Mouse (Mus musculus): ENCODE results near the gene Oasl1.
A peak's percentile ranks its signal among the peaks of the same experiment; 100 is the strongest.
"Not testable (repeated sequence)": the region's sequence is repeated elsewhere in the genome, so short reads cannot be mapped to it uniquely, and the experiment has no call there.

Oasl1 gene

DNA sequence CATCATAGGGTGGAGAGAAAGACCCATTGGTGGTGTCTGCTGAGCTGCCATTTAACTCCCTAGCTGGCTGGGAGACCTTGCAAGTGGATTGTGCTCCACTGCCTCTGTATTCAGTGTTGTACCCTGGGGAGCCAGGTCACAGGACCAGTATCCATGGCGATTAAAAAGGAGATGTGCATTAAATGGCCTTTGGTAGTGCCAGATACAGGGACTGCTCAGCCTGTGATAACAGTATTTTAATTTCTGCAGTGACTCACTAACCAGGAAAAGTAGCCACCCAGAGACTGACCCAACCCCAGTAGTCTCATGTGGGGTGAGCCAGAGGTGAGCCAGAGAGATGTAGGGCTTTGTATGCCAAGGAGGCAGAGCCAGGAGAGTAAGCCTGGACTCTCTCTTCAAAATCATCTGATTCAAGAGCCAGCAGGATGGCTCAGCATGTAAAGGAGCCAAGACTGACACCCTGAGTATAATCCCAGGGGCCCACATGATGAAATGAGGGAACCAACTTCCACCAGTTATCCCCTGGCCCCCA lies 3.2 kb downstream of the Oasl1 start:
- DNase-seq (ENCODE audit: low spot score in 2 of 2) = no peak

DNA sequence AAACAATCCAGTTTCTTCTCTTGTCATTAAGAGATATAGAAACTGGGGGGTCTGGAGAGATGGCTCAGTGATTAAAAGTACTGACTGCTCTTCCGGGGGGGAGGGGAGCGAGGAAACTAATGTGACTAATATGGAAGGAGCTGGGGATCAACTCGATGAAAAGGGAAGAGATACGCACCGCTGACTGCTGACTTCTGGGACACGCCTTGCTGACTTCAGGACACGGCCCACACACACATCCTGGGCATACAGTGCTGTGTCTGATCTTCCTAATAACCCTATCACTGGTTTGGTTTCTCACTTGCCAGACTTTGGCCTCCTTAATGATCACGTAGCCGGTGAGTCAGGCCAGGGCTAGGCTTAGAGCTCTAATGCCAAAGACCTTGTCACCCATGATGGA lies 3.7 kb downstream of the Oasl1 start:
- DNase-seq (ENCODE audit: low spot score in 2 of 2) = no peak

DNA sequence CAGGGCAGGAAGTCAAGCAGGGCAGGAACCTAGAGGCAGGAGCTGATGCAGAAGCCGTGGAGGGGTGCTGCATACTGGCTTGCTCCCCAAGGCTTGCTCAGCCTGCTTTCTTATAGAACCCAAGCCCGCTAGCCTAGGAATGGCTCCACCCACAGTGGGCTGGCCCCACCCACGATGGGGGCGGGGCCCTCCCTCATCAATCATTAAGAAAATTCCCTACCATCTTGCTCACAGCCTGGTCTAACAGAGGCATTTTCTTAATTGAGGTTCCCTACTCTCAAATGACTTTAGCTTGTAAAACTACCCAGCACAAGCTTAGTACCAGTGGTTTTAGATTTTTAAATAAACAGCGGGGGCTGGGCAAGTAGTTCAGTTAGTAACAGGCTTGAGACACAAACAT lies 8.6 kb downstream of the Oasl1 start:
- DNase-seq (ENCODE audit: low spot score in 2 of 2) = no peak

DNA sequence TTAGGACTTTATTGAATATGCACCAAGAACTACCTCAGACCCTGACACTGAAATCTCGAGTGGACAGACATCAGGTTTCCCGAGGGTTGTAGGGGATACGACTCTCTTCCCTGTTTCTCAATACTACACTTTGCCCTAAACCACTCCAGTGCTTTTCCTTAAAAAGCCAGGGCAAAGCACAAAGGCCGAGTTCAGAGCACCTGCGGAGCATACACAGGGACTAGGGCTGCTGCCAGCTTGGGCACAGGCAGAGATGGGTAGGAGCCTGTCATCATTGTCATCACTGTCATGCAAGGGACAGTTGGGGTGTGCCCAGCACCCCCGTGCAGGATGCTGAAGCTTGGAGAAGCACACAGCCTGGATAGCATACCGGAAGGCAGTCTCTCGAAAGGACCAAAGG lies 10.2 kb downstream of the Oasl1 start:
- no peak for DNase-seq (ENCODE audit: low spot score in 2 of 2)

DNA sequence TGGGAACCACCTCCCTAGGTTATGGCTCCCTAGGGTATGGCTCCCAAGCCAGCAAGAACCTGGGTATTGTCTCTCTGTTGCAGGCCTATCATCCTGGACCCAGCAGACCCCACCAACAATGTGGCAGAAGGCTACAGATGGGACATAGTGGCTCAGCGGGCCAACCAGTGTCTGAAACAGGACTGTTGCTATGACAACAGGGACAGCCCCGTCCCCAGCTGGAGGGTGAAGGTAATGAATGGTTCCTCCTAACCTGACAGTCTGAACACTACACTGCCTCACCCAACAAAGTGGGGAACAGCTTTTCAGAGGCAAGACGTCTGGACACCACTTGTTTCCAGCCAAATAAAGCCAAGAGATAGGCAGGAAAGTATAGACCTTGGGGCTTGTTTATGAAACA lies 12.8 kb downstream of the Oasl1 start:
- no peak for DNase-seq (ENCODE audit: low spot score in 2 of 2)

DNA sequence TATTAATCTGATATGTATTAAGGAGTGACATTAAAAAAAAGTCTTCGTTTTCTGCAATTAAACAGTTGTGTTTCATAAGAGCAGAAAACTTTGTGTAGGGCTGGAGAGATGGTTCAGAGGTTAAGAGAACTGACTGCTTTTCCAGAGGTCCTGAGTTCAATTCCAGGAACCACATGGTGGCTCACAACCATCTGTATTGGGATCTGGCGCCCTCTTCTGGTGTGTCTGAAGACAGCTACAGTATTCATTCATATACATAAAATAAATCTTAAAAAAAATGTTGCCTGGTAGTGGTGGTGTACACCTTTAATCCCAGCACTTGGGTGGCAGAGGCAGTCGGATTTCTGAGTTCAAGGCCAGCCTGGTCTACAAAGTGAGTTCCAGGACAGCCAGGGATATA lies 18.1 kb downstream of the Oasl1 start:
- DNase-seq (ENCODE audit: low spot score in 2 of 2) = not testable (repeated sequence)

DNA sequence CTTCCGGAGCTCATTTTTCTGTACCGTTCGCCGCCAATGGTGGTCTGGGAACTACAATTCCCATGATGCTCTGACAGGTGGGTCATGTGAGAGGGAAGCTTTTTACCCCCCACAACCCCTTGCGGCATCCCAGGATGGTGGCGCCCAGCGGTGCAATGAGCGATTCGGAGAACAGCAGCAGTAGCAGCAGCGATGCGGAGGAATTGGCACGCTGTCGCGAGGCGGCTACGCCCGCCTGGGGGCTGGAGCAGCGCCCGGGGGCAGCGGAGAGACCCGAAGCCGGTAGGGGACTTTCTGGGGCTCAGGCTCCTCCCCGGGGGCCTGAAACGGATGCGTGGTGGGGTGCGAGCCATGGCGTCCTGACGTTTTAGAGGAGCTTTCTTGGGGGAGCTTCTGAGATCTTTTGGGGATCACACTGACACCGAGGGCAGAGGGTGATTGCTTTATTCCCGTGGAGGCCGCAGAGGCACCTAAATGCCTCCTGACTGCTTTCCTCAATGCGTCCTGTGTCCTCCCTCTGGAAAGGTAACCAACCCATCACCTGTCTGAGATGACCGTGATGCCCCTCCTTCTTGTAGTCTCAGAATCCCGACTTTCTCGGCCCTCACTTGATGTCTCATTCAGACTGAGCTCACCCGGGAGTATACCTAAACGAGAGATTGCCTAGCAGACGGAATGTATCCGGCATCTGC lies 19.2 kb downstream of the Oasl1 start, which contains the start of gene 2210016L21Rik:
Gene 2210016L21Rik, plus strand, starts transcription at position 85 of the 692 bp plus-strand sequence.
- peak; percentile 88 for DNase-seq (ENCODE audit: low spot score in 2 of 2)

DNA sequence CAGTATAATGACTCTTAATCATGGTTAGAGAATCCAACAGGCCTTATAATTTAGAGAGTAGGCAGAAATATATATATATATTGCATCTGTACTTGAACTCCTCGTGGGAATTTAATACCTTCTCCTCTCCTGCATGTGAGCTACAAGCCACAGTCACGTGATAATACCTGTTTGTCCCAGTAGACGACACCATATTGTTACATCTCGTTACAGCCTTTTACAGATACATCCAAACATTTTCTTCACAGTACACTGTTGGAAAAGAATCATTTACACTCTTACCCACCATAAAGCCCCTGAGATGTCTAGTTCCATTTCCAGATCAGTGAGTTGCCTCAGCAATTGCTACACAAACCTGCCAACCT lies 19.7 kb downstream of the Oasl1 start:
- DNase-seq (ENCODE audit: low spot score in 2 of 2) = no peak

DNA sequence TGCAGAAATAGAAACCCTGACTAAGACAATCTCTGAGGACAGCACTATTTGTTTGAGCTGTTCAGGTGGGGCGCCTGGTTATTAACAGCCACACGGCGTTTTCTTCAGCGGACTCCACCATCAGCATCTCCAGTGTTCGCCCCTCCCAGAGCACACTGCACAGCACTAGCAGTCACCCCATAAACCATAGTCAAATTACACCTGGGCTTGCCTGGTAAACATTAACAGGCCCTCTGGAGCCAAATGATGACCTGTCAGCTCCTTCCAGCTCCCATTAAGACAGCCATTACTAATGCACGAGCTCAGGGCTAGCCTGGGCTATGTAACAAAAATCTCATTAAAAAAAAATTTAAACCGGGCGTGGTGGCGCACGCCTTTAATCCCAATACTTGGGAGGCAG lies 22.0 kb downstream of the Oasl1 start:
- DNase-seq (ENCODE audit: low spot score in 2 of 2) = no peak

DNA sequence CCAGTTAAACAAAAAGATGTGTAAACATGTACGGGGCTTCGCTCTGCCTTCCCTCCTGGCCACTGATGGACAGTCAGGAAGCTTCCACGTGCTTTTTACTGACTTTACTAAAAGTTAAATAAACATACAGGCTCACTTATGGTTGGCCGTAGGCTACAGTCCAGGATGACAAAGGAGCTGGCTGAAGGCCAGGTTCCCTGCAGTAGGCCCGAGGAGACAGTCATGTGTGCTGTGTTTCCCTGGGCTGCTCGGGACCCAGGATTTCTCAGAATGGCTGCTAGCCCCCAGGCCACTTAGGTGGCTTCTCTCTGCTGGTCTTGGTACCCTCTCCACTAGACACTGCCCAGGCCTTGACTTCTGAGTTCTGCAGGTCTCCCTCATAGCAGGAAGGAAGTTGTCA lies 25.9 kb downstream of the Oasl1 start:
- DNase-seq (ENCODE audit: low spot score in 2 of 2) = peak in 1 of 2 experiments; percentile 21

DNA sequence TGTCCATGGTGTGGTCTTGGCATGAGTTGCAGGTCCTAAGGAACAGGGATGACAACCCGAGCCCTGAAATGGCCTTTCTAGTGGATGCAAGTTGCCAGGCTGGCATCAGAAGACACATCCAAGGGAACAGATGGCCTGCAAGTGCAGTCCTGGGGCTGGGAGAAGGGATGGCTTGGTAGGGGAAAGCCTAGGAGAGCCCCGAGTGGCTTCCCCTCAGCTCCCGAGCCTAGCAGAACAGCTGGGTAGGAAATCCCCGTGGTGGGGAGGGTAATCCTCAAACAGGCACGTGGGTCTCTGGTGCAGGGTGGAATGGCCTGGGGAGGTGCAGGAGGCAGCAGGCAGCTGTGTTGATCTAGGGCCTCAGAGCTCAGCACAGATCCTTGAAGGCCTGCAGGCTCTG lies 26.3 kb downstream of the Oasl1 start:
- no peak for DNase-seq (ENCODE audit: low spot score in 2 of 2)

DNA sequence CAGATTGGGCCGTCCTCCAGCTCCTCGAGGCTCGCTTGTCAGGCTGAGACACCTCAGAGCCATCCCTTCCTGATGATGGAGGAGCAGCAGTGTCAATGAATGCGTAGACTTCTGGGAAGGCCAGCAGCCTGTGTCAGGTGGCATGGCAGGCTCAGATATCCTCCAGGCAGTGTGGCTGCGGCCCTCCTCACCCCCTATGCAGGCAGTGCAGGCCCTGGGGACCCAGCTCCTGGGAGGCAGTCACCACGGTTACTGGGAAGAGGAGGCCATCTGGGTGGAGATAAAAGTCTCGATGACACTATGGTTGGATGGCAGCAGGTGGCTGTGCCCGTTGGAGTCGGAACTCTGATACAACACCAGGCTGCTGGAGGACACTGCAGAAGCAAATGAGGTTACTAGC lies 26.8 kb downstream of the Oasl1 start:
- DNase-seq (ENCODE audit: low spot score in 2 of 2) = no peak

DNA sequence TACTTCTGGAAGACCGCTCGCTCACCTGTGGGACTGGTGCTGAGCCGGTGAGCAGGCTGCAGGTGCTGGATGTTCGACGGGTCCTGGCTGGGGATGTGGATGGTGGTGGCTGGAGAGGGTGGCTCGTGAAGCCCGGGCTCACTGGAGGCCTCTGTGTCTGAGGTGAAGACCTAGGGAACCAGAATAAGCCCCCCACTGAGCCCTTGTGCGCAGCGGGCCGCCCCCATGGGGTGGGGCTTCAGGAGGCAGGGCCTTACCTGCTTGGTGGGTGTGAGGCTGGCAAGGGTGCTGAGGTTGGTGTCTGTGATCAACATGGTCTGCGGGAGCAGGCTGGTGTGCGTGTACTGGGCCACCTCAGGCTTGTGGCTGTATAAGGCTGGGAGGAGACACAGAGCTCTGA lies 27.6 kb downstream of the Oasl1 start:
- no peak for DNase-seq (ENCODE audit: low spot score in 2 of 2)

DNA sequence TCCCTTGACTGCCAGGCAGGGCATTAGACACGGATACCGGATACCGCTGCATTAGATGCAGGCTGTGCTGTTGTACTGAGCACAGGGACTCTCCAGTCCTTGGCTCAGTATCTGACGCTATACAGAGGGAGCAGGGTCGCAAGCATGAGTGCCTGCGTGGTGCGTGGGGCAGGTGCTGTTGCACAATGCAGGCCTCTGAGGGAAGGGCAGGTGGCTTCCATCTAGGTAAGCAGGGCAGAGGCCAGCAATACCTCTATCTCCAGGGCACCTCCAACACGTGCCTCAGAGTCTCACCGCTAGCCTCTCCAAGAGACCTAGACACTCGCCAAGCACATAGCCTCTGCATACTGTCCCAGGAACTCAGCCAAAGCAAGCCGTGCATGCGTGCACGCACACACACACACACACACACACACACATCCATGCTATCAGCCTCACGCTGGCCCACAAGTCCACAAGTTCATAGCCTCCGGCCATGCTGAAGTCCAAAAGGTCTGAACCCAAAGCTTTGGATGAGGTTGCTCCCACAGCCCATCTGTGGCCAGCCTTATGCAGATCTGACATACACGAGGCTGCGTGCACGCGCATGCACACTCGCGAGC lies 28.3 kb downstream of the Oasl1 start:
- DNase-seq (ENCODE audit: low spot score in 2 of 2) = no peak

DNA sequence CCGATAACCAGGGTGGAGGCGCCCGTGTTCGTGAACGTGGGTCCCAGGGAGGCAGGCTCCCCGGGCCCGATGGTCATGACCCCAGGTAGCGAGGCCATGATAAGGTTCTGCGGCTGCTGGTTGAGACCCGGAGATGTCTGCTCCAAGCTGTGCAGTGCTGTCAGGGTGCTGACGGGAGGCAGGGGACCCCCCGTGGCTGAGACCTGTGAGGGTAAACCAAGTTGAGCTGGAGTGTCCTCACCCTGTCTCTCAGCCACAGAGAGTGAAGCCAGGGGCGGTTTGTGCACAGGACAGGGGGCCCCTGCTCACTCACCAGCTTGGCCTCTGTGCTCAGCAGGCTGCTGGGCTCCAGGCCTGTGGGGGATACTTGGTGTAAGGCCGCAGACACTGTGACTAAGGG lies 30.3 kb downstream of the Oasl1 start:
- DNase-seq (ENCODE audit: low spot score in 2 of 2) = no peak

DNA sequence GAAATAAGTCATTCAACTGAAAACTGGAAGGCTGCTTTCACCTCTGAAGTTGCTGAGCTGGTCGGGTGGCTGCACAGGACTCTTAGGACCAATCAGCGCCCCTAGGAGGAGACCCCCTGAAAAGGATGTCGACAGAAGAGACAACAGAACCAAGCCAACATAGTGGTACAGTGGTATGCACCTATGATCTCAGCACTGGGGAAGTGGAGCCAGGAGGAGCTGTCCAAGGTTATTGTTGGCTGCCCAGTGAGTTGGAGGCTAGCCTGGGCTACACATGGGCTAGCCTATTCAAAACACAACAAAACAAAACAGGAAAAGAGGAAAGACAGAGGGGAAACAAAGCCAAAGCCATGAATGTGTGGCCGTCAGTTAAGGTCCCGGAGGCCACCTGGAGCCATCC lies 35.0 kb downstream of the Oasl1 start:
- no peak for DNase-seq (ENCODE audit: low spot score in 2 of 2)

DNA sequence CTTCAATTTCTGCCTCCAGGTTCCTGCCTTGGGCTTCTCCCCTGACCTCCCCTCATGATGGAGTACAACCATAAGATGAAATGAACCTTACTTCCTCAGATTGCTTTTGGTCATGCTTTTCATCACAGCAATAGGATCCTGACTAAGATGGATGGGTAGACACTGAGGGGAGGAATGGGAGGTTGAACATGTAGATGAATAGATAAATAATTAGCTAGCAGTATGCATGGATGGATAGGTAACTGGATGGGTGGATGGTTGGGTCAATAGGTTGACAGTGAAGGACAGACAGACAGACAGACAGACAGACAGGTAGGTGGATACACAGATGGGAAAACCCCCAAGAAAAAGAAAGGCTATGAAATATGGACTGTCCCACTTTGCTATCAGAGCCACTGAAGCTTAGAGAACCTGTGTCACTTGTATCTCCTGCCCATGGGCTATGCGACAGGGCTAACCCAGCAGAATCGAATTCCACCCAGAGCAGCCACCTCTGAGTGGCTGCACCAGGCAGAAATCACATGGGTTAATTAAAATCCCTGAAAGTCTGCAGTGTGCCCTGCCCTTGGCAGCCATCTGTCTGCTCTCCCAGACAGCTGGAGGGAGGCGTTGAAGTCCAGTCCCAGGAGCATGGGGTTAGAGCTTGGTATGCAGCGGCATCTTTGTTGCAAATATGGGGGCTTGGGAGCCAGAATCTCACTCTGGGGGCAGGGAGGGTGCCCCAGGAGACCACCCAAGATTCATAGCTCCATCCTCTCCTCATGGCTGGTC lies 38.7 kb downstream of the Oasl1 start:
- DNase-seq (ENCODE audit: low spot score in 2 of 2) = no peak

DNA sequence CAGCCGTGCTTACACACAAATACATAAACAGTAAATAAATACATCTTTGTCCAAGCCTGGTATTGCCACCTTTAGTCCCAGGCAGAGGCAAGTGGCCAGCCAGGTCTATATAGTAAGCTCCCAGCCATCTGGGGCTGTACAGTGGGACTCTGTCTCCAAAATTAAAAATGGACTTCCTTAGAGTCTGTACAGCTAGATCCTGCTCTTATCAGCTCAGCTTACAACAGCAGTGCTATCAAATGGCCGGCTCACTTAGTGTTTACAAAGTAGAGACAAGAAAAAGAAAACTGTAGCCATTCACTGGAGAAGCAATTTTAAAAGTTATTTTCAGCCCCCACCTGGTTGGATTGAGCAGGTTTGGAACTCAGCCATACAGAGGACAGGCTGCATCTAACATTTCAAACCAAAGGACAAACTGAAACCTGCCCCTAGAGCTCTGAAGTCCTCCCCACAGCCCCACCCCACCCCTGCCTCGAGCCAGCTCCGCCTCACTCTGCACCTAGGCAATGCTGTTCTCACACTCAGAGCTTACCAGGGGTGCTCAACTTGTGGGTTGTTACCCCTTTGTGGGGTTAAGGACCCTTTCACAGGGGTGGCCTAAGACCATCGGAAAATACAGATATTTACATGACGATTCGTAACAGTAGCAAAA lies 41.4 kb downstream of the Oasl1 start:
- DNase-seq (ENCODE audit: low spot score in 2 of 2) = no peak

DNA sequence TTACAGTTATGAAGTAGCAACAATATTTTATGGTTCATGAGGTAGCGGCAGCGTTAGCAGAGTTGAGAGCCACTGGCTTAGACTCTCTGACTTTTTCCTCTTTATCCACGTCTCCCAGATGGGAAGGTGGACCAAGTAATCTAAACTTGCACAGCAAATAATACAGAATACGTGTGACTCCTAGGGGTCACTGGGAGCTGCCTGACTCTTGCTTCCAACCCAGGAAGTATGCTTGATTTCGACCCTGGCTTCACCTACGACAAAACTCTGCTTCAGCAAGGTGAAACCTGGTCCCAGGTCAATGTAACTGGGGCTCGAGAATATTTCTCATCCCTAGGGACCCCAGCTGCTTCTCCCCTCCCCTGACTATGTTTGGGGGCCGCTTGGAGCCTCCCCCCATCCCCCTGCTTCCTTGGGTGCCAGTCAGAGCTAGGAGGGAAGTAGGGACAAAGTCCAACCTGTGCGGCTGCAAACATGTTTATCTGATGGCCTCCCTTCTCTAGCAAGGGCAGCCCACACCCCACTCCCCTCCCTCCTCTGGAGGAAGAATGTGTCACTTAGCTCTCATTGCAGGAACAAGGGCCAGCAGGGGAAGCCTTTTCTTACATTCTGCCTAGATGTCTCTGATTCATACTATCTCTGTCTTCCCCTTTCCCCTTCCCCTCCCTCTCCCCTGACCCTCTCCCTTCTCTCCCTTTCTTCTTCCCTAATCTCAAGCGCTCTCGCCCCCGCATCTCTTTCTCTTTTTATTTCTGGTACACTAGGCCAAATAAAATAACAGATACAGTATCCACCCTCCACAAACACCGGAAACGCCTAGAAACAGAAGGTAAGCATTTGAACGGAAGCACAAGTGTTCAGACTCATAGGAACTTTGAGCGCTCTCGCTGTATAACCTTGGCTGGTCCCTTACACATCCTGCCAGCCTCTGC lies 42.2 kb downstream of the Oasl1 start:
- no peak for DNase-seq (ENCODE audit: low spot score in 2 of 2)

DNA sequence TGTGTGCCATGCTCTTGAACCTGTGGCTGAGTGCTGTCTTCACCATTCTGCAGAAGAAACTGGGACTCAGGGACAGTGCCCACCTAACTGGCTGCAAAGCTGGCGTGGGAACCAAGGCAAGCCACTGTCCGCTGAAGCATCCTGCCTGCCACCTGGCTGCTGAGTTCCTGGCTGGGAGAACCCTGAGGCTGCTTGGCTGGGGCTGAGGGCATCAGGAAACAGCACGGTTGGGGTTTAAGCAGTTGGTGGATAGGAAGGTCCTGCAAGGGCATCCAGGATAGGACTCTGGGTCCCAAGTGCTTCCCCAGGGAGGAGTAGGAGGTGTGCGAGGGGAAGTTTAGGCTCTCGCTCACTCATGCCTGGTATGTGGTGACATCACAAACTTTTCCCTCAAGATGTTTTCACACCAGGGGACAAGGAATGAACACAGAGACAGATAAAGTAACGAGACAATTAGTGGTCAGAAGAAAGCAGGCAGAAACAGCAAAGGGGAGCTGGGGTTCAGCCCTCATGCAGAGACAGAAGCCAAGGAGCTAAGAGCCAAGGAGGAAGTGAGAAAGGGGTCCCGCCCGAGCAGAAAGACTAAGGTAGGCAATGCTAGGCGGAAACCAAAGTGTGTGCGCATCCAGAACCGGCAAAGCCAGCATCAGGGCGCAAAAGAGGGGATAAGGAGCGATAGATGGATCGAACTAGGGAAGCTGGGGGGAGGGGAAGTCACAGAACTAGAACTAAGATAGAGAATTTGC lies 44.7 kb downstream of the Oasl1 start:
- no peak for DNase-seq (ENCODE audit: low spot score in 2 of 2)

DNA sequence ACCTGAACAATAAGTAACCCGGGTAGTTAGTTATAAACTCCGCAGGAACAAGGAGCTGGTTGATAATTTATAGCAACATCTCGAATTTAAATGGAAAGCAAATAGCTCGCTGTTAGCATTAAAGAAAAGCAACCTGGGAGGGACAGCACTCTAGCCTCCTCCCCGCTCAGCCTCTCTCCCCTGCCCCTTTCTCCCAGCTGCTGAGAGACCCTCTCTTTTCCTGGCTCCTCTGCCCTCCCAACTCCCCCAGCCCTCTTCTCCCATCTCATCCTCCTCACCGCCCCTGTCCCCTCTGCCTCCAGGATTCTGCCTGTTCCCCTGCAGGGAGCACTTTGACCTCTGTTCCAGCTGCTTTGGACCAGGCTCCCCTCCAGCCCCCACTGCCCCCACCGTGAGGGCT lies 45.6 kb downstream of the Oasl1 start:
- DNase-seq (ENCODE audit: low spot score in 2 of 2) = no peak

All from right cerebral cortex, adult 2 months (tissue).